Mouse (Mus musculus) testis, adult 2 months (tissue): Measurements from ENCODE around the gene Prkg2. TPM values are rescaled to one million over a fixed set of nuclear protein-coding genes. Genes with fewer than 3 reads are reported as not detected.

Source experiments
- H3K27ac ChIP-seq: fragments of 200-500 bp; 2 replicates; pipeline ENCODE4 v1.5.1; 2012; ENCODE audit warnings: low read depth, low read length; ENCODE audit not compliant: control insufficient read depth, insufficient read depth
- H3K27me3 ChIP-seq: fragments of 200-500 bp; 2 replicates; pipeline ENCODE4 v1.6.1; 2012; ENCODE audit warnings: mild to moderate bottlenecking, low read length, moderate library complexity; ENCODE audit not compliant: control insufficient read depth, insufficient read depth
- H3K36me3 ChIP-seq: fragments of 200-500 bp; 2 replicates; pipeline ENCODE4 v1.6.1; 2012; ENCODE audit warnings: mild to moderate bottlenecking, low read length; ENCODE audit not compliant: control insufficient read depth, insufficient read depth
- H3K4me1 ChIP-seq: fragments of 200-500 bp; 2 replicates; pipeline ENCODE4 v1.6.1; 2012; ENCODE audit warnings: low read length; ENCODE audit not compliant: control insufficient read depth, insufficient read depth
- H3K4me3 ChIP-seq: fragments of 200-500 bp; 2 replicates; pipeline ENCODE4 v1.5.1; 2012; ENCODE audit warnings: low read depth, mild to moderate bottlenecking, low read length, moderate library complexity, mixed read lengths; ENCODE audit not compliant: control insufficient read depth
- CTCF ChIP-seq: fragments of 200-500 bp; IDR thresholded peaks from 2 replicates; pipeline ENCODE4 v1.5.1; 2012; ENCODE audit warnings: low read depth, mild to moderate bottlenecking, inconsistent platforms, low read length, moderate library complexity; ENCODE audit not compliant: control insufficient read depth, insufficient read depth, insufficient replicate concordance
- POLR2A ChIP-seq: fragments of 200-500 bp; IDR thresholded peaks from 2 replicates; pipeline ENCODE4 v1.6.1; 2012; ENCODE audit warnings: low read depth, mild to moderate bottlenecking, inconsistent platforms, low read length, moderate library complexity; ENCODE audit not compliant: control insufficient read depth
- polyA plus RNA-seq: library from polyadenylated mRNA; depleted of rRNA; stranded (reverse); fragments of >200 nt; gene quantifications from 2 replicates; pipeline ENCODE4 v1.2.3, GENCODE M21; 2012; rRNA removed

Gene Prkg2
- polyA plus RNA-seq, 1 experiment, result not detected

DNA sequence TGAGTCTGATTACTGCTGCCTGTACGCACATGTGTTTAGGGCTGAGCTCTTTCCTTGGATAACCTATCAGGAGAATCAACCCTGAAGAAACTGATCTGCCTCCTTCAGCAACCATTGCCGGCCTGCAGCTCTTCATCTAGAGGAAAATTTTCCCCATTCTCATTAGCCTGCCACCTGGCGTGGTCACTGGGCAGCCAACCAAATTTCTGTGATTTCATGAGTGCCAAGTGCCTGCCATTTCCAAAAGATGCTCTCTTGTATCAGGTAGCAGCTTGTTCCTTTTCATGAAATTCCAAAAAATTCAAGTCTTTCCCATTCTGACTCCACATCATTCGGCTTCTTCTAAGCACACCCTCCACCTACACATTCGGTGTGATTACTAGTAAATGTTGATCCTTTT is 136.2 kb downstream of the Prkg2 start:
- Histone ChIP-seq H3K27ac (no peak overlapping the region), H3K4me3 (no peak overlapping the region), H3K4me1 (no peaks in the 10 kb centered on the region), H3K27me3 (no peaks in the 10 kb centered on the region), H3K36me3 (no peaks in the 10 kb centered on the region)
- TF ChIP-seq POLR2A (no peak), CTCF (no peak)

DNA sequence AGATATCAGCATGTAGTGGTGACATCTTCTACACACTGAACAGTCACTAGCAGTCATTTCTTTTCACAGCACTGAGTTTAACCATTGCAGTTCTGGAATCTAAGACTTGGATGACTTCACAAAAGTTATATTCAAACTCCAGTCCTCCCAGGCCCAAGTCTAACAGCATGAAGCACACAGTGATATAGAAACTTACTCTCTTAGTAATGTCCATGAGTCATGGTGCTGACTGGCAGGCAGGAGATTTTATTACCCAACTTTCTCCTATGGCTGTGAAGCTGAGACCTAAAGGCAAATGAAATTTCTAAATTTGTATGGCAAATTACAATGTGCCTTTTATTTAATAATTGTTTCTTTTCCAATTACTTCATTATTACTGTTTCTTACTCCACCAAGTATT is 139.2 kb downstream of the Prkg2 start:
- TF ChIP-seq POLR2A (no peak), CTCF (no peak)
- Histone ChIP-seq H3K4me1 (no peaks in the 10 kb centered on the region), H3K4me3 (no peak overlapping the region), H3K36me3 (no peaks in the 10 kb centered on the region), H3K27ac (no peak overlapping the region), H3K27me3 (no peaks in the 10 kb centered on the region)

DNA sequence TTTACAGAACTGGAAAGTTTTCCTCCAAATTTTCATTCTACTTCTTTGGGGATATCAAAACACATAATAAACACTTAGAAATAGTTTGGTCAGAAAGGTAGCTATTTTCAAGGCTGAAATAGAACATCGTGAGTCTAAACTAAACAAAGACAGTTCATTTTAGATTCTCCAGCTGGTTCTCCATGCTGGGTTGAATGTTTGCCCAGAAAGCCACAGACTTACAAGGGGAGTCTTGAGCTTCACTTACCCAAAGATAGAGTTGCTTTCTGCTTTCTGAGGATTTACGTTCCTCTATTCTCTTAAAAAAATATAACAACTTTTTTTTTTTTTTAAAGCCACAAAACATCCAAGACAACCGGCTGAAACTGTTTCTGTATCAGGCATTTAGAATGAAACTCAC is 142.9 kb downstream of the Prkg2 start:
- no peak for TF ChIP-seq POLR2A
- TF ChIP-seq CTCF, result no peak
- no peak overlapping the region for H3K4me3 ChIP-seq
- no peak overlapping the region for H3K27ac ChIP-seq
- no peaks in the 10 kb centered on the region for H3K36me3 ChIP-seq
- H3K27me3 ChIP-seq, result no peaks in the 10 kb centered on the region
- no peaks in the 10 kb centered on the region for H3K4me1 ChIP-seq

DNA sequence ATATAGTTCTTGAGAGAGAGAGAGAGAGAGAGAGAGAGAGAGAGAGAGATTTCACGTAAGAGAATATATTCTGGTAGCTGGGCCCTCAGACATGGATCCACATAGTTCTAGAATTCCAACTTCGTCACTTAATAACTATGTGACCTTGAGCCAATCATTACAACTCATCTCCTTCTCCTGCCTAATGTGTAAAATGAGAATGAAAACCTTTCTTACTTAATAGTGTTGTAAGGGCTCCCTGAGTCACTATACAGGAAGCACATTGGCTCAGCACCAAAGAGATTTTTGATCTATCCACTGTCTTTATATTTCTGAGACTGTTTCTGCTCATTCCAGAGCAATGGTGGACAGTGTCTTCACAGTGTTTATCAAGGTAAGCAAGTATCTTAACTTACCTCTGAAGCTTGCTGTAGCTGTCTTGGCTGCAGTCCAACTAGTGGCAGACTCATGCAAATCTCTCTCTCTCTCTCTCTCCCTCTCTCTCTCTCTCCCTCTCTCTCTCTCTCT is 146.6 kb downstream of the Prkg2 start:
- no peak overlapping the region; the same call in 1 of the 2 replicates for H3K4me3 ChIP-seq

DNA sequence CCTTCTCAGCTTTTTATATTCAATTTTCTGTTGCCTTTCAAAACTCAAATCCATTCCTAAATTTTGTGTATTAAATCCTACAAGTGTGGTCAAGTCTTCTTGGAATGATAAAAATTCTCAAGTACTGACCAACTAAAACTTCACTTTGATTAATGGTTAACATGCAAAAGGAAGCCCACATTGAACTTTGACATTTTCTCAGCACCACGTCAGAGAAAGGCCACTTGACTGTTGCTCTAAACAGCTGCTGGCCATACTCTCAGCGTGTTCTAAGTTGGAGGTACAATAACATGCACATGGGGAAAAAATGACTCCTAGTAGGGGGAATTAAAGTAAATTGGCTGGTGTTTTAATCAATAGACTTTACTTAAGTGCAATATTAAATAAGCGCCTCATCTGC is 155.1 kb downstream of the Prkg2 start:
- Histone ChIP-seq H3K4me3 (no peak overlapping the region), H3K4me1 (no peaks in the 10 kb centered on the region), H3K36me3 (no peaks in the 10 kb centered on the region), H3K27me3 (no peaks in the 10 kb centered on the region), H3K27ac (no peak overlapping the region)
- TF ChIP-seq CTCF, result no peak
- no peak for TF ChIP-seq POLR2A

More for the DNA sequence above, 146.6 kb downstream of the Prkg2 start:
- Histone ChIP-seq H3K27me3 (no peaks in the 10 kb centered on the region), H3K36me3 (no peaks in the 10 kb centered on the region), H3K4me1 (no peaks in the 10 kb centered on the region), H3K27ac (no peak overlapping the region)
- no peak for TF ChIP-seq CTCF
- no peak for TF ChIP-seq POLR2A

Other genes starting within 250 kb of the Prkg2 start
- 0.16 TPM in 1 of 2 replicates, not detected in the other for gene Bmp3, start 182.9 kb downstream of the Prkg2 start, polyA plus RNA-seq